ENCODE assay signal across 25 mouse cellular contexts in genomic region chr2:124576053-124576452, GRCm38 (mm10).
A peak's percentile ranks its signal among the peaks of the same experiment; 100 is the strongest.
DNase-seq lines count a peak whose midpoint lies in the region; ATAC-seq and TF ChIP-seq lines count a peak whose summit lies in the region.
"Had no signal": no experiment of that assay in that cellular context is flagged by ENCODE, and none has a peak within 500 bp of the region (broad histone marks: within the 10 kb centered on the region; RNA-seq: fewer than 3 reads in every experiment).

No protein-coding gene starts in this region.

- no peak overlapping the region for H3K9ac ChIP-seq in liver, embryonic 14.5 days (replicated peaks)
- no peak overlapping the region for H3K9ac ChIP-seq in liver, postnatal 0 days (replicated peaks)
- H3K9ac ChIP-seq: embryonic facial prominence, embryonic 13.5 days; hindbrain, embryonic 14.5 days; liver, embryonic 13.5 days had no signal

- H3K4me1 ChIP-seq in liver, embryonic 14.5 days (replicated peaks; ENCODE audit: control insufficient read depth in 2 of 2, insufficient read depth in 2 of 2, low read length in 1 of 2), result no peaks in the 10 kb centered on the region
- H3K4me1 ChIP-seq in liver, postnatal 0 days (ENCODE audit: insufficient read depth), result no peaks in the 10 kb centered on the region
- H3K4me1 ChIP-seq: embryonic facial prominence, embryonic 13.5 days; heart, embryonic 10.5 days; liver, embryonic 13.5 days had no signal

- no peaks in the 10 kb centered on the region for H3K79me2 ChIP-seq in macrophage (ENCODE audit: inconsistent target)

- no peaks in the 10 kb centered on the region for H3K36me3 ChIP-seq in liver, embryonic 14.5 days (replicated peaks; ENCODE audit: control insufficient read depth, insufficient read depth, low read depth)
- no peaks in the 10 kb centered on the region for H3K36me3 ChIP-seq in liver, postnatal 0 days (replicated peaks; ENCODE audit: insufficient read depth, low read length)
- H3K36me3 ChIP-seq in macrophage (ENCODE audit: inconsistent target), result no peaks in the 10 kb centered on the region
- H3K36me3 ChIP-seq: embryonic facial prominence, embryonic 13.5 days; heart, embryonic 10.5 days; liver, embryonic 13.5 days had no signal

- 0 out of 2 replicates have a peak, but pooled peaks have one; percentile 31 for ATAC-seq in liver, embryonic 14.5 days (ENCODE audit: insufficient read depth)
- ATAC-seq in liver, postnatal 0 days, result no peak
- ATAC-seq in common myeloid progenitor, adult 5-6 weeks (replicated peaks; ENCODE audit: low read depth, poor library complexity, severe bottlenecking), result peak; percentile 86
- ATAC-seq: forebrain, embryonic 16.5 days; intestine, postnatal 0 days; midbrain, embryonic 16.5 days had no signal

- H3K27ac ChIP-seq in liver, embryonic 14.5 days, result no peak overlapping the region
- no peak overlapping the region for H3K27ac ChIP-seq in liver, postnatal 0 days (ENCODE audit: low read depth)
- H3K27ac ChIP-seq in macrophage, result peak overlapping the region; percentile 24; the same call in 1 of the 2 replicates
- H3K27ac ChIP-seq: embryonic facial prominence, embryonic 13.5 days; heart, embryonic 10.5 days; hindbrain, embryonic 14.5 days; liver, embryonic 13.5 days had no signal

- no peak for TF ChIP-seq EP300 in liver, embryonic 14.5 days (IDR thresholded peaks at IDR 0.05; ENCODE audit: low read depth)
- no peak for TF ChIP-seq EP300 in liver, postnatal 0 days (IDR thresholded peaks at IDR 0.05; ENCODE audit: low read depth)

- WGBS in liver, embryonic 14.5 days (ENCODE audit: insufficient replicate concordance), result 5% methylated on average over 2 of the region's 2 CpGs
- 28% methylated on average over 2 of the region's 2 CpGs for WGBS in liver, postnatal 0 days (ENCODE audit: insufficient replicate concordance)
- 4% methylated on average over 2 of the region's 2 CpGs for WGBS in macrophage (ENCODE audit: missing documents)

- H3K9me3 ChIP-seq in liver, embryonic 14.5 days (ENCODE audit: control insufficient read depth, low read length), result no peaks in the 10 kb centered on the region
- H3K9me3 ChIP-seq in liver, postnatal 0 days (ENCODE audit: low read length), result no peaks in the 10 kb centered on the region
- H3K9me3 ChIP-seq: embryonic facial prominence, embryonic 13.5 days; heart, embryonic 10.5 days; liver, embryonic 13.5 days had no signal

- H3K27me3 ChIP-seq in liver, embryonic 14.5 days (ENCODE audit: control insufficient read depth, insufficient read depth, low read length), result no peaks in the 10 kb centered on the region
- no peaks in the 10 kb centered on the region for H3K27me3 ChIP-seq in liver, postnatal 0 days (ENCODE audit: insufficient read depth, low read length)
- H3K27me3 ChIP-seq: embryonic facial prominence, embryonic 13.5 days; liver, embryonic 13.5 days had no signal

- H3K4me2 ChIP-seq in liver, embryonic 14.5 days (ENCODE audit: low read depth), result no peak overlapping the region
- H3K4me2 ChIP-seq in liver, postnatal 0 days (ENCODE audit: low read depth, low read length), result no peak overlapping the region
- H3K4me2 ChIP-seq: embryonic facial prominence, embryonic 13.5 days; hindbrain, embryonic 14.5 days; liver, embryonic 13.5 days; midbrain, embryonic 11.5 days had no signal

- TF ChIP-seq CTCF in liver, embryonic 14.5 days (IDR thresholded peaks at IDR 0.05; ENCODE audit: low read depth), result no peak
- TF ChIP-seq CTCF in liver, postnatal 0 days (IDR thresholded peaks at IDR 0.05; ENCODE audit: low read depth), result no peak

- DNase-seq in liver, embryonic 14.5 days (ENCODE audit: low read depth in 3 of 3, low spot score in 3 of 3), result no peak
- DNase-seq in liver, postnatal 0 days, result no peak
- DNase-seq in adrenal gland, adult 2 months, result no peak
- no peak for DNase-seq in left cerebral cortex, adult 11 months (ENCODE audit: low spot score)
- DNase-seq: adrenal gland, postnatal 10 days; B cell, adult 2 months; cerebellum, adult 11 months; cerebellum, adult 9-10 months; heart, postnatal 4 days; kidney, adult 9 months; kidney, postnatal 10 days; layer of hippocampus, adult 9-11 months; liver, embryonic 13.5 days; right cerebral cortex, adult 18-20 months; spleen, adult 18-20 months had no signal

- H3K4me3 ChIP-seq in liver, embryonic 14.5 days (ENCODE audit: insufficient read depth in 1 of 2, low read depth in 2 of 2, low read length in 2 of 2), result no peak overlapping the region
- no peak overlapping the region for H3K4me3 ChIP-seq in liver, postnatal 0 days (ENCODE audit: low read depth, low read length)
- H3K4me3 ChIP-seq in macrophage (ENCODE audit: inconsistent target), result no peak overlapping the region
- H3K4me3 ChIP-seq: embryonic facial prominence, embryonic 13.5 days; erythroblast, embryonic 14.5 days; heart, embryonic 10.5 days; liver, embryonic 13.5 days had no signal
